Mouse (Mus musculus): ENCODE measurements at regions not wholly inside any gene's neighbourhood (a gene's known extent, or its start where the extent isn't known, plus 50 kb on each side); places are given as distances from the start of the nearest gene placed in this dataset.

GRCm38 (mm10) chr8:34485346-34485745, 373.8 kb upstream of the Gm10131 start:
- DNase-seq, result no peak

- DNase-seq, result peak; percentile 89
These were observed 373.2 kb upstream of the Gm10131 start for GRCm38 (mm10) chr8:34484551-34485335.

GRCm38 (mm10) chr8:34483212-34483611, 371.7 kb upstream of the Gm10131 start:
- DNase-seq, result no peak

DNA sequence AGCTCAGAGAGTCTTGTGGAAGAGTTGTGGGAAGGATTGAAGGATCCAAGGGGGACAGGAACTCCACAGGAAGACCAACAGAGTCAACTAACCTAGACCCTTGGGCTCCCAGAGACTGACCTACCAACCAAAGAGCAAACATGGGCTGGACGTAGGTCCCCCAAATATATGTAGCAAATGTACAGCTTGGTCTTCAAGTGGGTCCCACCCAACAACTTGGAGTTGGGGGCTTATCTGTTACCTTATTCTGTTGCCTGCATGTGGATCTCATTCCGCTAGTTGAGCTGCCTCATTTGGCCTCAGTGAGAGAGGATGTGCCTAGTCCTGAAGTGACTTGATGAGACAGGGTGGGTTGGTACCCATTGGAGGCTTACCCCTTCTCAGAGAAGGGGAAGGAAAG, 371.1 kb upstream of the Gm10131 start:
- no peak for DNase-seq

DNA sequence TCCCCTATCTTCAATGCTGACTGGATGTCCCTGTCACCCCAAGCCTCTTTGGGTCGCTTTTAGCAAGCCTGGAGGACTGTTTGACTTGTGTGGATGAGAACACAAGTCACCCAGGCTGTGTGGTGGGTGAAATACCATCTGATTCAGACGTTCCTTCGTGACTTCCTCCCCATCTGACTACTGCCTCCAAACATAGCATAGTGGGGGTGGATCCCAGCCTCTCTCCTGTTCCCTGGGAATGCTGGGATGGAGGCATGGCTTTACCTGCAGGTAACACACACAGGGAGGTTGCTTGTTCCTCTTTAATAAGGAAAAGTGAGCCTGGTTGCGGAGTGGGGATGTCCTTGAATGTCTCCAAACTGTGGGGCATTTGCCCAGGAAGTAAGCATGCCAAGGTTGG, 369.0 kb upstream of the Gm10131 start:
- DNase-seq, result no peak

- DNase-seq, result peak; percentile 74
These were observed 367.4 kb upstream of the Gm10131 start for GRCm38 (mm10) chr8:34478891-34479290.

GRCm38 (mm10) chr8:34478465-34478864, 366.9 kb upstream of the Gm10131 start:
- no peak for DNase-seq

DNA sequence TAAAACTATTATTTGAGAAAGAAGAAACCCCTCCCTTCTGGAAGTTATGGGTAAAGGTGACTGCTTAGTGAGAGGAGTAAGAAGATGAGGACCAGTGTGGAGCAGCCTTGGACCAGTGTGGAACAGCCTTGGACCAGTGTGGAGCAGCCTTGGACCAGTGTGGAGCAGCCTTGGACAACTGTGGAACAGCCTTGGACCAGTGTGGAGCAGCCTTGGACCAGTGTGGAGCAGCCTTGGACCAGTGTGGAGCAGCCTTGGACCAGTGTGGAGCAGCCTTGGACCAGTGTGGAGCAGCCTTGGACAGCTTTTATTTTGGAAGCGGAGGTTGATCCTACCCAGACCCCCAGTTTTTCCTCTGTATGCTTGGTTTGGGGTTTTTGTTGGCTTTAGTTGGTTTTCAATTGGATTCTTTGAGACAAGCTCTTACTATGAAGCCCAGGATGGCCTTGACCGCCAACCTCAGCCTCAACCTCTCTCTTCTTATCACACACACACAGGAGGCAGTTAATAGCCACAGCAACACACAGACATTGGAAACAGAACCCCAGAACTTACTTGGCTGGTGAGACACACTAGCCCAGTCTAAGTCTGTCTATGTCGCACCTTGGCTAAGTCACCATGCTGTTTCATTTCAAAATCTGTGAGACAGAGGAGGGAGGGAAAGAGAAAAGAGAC, 364.7 kb upstream of the Gm10131 start:
- no peak for DNase-seq

GRCm38 (mm10) chr8:34474593-34474992, 363.1 kb upstream of the Gm10131 start:
- DNase-seq, result no peak

DNA sequence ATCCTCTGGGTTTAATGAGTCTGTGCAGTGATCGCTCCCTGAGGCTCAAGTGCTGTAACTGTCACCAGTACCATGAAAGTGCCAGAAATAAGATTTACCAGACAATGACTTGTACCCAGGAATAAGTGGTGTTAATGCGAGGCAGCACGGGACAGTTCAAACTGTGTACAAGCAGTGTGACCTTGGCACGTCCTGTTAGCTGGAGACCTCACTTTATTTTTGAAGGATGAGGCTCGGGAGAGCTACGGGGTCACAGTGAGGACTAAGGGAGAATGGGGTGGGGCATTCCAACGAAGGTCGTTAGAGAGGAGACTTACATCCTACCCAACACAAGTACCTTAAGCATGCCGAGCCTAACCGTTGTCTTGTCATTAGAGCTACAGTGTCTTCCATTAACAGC, 362.2 kb upstream of the Gm10131 start:
- no peak for DNase-seq

DNA sequence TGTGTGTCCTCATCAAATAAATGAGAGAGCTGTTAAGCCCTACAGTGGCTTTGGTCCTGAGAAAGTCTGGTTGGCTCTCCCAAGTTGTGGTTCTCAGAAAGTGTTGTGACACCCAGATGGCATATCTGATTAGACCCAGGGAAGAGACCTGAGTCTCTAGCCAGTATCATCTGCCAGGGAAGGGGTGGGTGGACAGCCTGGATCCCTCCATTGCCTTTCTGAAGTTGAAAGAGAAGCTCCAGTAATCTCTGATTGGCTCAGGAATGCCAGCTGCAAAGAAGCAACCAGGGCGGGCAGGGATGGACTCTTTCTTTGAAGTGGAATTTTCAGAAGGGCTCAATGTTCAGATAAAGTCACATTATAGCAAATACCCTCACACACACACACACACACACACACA, 361.8 kb upstream of the Gm10131 start:
- no peak for DNase-seq

- DNase-seq, result no peak
These were observed 361.3 kb upstream of the Gm10131 start for GRCm38 (mm10) chr8:34472846-34473245.

DNA sequence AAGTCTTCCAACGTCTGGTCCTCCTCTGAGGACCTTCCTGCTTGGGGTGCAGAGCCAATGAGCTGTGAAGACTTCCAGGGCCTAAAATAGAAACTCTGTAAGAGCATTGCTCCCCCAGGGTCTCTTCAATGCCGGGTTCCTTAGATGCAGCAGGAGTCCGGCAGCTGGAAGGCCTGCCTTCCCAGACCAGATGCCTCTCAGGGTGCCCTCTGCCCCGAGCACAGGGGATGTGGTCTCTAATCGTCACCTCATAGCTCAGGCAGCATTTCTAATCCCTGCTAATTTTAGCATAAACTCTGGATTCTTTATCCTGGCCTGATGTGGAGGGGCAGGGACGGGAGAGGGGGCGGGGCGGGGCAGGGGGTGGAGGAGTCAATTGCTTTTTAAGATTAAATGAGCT, 360.9 kb upstream of the Gm10131 start:
- no peak for DNase-seq

- no peak for DNase-seq
These were observed 357.6 kb upstream of the Gm10131 start for GRCm38 (mm10) chr8:34469091-34469490.

- no peak for DNase-seq
These were observed 355.3 kb upstream of the Gm10131 start for GRCm38 (mm10) chr8:34466786-34467364.

DNA sequence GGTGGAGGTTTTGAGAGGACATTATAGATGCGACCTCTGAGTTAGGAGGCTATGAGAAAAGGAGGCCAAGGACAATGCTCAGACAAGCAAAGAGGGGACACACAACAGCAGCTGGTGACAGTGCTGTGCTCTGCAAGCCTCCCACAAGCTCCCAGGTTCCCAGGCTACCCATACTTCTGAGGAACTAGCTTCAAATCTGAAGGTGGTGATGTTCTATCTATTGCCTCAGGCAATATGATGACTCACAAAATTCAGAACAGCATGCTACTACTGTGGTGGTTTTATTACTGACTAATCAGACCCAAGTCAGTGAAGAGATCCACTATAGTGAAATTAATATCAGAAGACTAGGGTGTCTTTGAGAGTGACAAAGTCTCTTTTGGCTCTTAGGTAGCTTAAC, 353.9 kb upstream of the Gm10131 start:
- no peak for DNase-seq

DNA sequence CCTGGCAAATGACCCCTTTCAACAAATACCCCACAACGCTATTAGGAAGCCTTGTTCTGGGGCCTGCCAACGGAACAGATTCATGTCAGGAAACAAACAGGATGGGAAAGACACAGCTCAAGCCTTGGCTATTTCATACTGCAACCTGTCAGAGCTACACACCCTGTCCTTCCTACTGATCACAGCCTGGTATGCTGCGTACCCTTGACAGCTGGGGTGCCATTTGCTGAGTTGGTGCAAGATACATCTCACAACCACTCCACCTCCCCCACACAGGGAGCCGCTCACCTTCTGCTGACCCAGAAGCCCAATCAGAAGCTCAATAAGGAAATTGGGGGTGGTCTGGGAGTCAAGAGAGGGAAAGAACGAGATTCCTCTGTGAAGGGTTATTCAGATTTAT, 350.7 kb upstream of the Gm10131 start:
- no peak for DNase-seq

DNA sequence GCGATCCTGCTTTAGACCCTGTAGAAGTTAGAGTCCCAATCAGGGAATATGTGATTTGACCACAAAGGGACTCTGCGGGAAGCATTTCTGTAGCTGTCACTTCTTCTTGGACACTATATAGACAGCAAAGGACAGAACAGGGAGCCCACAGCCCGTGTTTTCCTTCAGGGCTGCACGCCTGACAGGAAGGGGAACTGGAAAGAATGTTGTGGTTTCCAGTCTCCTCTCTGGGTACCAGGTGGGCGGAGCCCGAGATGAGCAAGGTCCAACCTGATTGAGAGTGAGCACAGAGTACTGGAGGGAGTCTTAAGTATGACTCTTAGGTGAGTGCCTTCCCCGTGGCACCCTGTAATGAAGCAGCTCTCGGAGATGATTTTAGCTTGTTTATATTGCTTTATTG, 346.8 kb upstream of the Gm10131 start:
- no peak for DNase-seq

DNA sequence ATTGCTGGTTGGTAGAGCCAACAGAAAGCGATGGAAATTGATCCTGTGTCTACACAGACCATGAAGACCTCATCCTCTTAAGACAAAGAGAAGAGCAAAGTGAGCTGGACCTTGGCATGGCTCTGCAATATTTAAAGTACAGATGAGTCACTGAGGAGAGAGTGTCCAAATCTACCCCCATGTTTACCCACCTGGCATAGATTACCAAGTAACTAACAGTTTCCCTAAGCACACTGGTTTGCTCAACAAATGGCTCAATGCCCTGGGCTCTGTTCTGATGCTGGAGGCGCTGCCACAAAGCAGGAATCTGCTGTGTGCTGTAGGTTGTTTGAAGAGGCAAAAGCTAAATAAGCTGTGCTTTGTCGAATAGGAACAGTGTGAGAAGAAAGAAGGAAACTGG, 345.0 kb upstream of the Gm10131 start:
- peak; percentile 10 for DNase-seq

DNA sequence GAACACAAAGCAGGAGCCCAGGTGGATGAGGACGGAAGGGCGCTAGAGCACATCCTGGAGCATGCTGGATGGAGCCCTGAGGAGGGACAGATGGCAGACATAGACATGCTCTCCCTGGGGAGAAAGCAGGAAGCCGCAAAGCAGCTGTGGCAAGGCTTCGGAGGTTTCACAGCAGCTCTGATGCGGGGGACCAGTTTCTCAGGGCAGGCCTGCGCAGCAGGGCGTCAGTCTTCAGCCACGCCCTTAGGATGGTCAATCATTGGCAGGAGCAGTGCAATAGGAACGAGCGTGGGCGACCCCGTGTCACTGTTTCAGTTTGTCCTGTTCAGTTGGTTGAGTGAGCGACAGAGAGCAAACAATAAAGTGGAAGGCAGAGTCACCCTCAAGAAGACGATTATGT, 343.8 kb upstream of the Gm10131 start:
- peak; percentile 10 for DNase-seq

DNA sequence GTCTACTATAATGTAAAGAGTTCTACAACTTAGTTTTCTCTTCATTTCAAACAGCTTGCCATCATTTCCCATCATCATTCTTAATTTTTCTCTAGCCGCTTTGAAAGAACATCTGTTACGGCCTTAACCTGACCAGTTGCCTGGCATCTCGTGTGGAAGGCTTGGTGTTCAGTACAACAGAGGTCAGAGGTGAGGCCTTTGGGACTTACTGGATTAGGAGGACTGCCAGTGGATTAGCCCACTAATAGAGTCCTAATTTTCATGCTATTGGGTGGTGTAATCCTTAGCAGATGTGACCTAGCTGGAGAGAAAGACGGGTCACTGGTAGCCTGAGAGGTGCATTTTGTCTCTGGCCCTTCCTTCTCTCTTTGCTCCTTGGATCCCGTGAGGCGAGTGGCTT, 341.3 kb upstream of the Gm10131 start:
- no peak for DNase-seq

DNA sequence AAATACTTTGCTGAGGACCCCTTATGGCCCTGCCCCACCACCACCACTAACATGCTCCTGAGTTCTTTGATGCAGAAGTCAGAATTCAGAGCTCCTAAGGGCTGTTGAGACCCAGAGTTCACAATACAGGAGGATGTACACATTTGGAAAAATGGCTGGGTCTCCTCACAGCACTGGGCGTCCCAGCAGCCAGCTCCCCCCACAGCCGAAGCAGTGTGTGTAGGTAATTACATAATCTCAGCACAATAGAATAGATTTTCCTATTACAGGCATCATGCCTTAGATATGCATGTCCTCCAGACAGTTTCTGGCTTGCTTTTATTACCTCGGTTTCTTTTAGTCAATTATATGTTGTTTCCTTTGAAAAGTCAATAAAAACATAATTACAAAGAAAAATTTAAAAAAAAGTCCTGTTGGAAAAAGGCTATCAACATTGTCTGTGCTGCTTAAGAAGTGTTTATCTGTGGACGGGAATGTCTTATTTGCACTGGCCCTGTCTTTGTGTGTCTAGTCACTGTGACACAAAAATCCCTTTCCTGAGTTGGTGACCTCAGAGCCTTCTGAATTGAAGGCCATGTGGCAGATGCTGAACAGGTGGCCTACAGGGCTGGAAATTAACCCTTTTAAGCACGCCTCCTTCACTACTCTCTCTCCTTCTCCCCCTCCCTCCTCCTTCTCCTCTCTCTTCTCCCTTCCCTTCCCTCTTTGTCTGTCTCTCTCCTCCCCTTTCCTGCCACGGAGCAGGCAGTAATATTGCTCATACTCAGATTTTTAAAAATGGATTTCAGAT, 339.9 kb upstream of the Gm10131 start:
- DNase-seq, result no peak

DNA sequence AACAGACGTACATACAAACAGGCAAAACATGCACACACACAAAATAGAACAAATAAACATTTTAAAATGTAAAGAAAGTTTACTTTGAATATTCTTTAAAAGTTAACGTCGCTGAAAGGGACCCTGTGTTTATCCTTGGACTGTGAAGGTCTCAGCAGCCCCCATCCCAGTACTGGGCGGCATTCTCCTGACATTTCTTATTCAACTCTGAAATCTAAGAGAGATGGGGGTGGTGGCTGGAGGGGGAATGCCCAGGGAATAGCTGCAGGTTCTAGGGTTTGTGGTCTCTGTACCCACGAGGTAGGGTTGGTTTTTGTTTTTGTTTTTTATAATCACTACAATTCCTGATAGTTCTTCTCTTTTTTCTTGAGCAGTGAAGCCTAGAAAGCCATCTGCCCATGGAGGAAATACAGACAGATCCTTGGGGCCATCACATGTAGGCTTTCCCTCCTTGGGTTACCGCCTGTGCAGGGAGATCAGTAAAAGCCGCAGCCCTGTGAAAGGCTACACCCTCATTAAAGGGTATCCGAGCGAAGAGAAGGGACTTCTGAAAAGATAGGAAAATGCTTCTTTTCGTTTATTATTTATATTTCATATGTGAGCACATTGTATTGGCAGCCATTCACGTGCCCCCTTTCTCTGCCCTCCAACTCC, 338.0 kb upstream of the Gm10131 start:
- no peak for DNase-seq
